Mouse (Mus musculus) layer of hippocampus, adult 9-11 months (tissue): ENCODE results near the gene Zfp354a.
"Not testable (repeated sequence)": the region's sequence is repeated elsewhere in the genome, so short reads cannot be mapped to it uniquely, and the experiment has no call there.

Experiments used
- DNase-seq: peaks from one replicate; pipeline ENCODE4 v3.0.0; 2022

The Zfp354a gene

DNA sequence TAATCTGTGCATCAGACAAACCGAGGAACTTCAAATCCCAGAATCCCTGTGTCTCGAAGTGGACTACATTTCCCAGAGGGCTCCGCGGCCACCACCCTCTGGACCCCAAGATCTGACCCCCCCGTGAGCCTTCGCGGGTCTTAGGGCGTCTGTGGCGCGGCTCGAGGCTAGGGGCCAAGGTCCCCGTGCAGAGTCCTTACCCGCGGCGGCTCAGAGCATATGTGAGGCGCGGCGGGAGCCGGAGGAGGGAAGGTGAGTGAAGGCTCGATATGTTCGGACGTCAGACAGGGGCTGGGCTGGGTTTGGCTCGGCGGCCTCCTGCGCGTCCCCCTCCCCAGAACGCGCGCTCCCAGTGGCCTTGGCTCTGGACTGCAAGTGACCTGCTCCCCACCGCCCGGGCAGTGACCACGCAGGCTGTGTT is at the start of gene Zfp354a:
Gene Zfp354a, plus strand, starts transcription at position 107 of the 421 bp plus-strand sequence.
- DNase-seq = peak; percentile 70

DNA sequence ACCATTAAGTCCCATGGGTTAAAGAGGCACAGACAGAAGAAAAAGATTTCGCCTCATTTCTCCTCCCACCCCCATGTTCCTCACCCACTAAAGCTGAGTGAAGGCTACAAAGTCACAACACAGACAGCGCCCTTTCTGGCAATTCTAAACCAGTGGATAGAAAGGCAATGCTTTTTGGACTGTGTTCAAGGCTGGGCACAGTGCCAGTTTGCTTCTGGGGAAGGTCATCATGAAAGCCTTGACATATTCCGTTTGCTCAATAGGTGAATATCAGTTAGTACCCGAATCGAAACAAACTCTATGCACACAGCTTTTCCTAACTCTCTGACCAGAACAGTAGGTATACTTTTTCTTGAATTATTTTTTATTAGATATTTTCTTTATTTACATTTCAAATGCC is 47.2 kb upstream of the Zfp354a start:
- no peak for DNase-seq

DNA sequence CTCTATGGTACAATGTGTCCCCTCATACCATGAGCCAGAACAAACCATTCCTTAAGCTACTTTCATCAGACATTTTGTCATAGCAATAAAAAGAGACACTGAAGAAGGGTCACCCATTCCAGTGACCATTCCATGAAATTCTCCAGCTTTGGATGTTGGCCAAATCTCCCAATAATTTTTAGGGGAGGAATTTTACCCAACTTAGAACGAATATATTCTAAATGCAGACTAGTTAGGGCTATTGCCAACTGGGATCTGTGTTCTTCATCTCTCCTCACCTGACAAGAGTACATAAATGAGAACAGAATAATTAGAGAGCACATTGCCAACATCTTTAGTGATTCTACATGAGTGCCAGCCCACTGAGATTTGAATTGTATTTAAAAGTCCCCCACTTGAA is 45.1 kb upstream of the Zfp354a start, which contains the start of gene Olfr54:
Gene Olfr54, plus strand, starts transcription at position 301 of the 400 bp plus-strand sequence.
- no peak for DNase-seq

DNA sequence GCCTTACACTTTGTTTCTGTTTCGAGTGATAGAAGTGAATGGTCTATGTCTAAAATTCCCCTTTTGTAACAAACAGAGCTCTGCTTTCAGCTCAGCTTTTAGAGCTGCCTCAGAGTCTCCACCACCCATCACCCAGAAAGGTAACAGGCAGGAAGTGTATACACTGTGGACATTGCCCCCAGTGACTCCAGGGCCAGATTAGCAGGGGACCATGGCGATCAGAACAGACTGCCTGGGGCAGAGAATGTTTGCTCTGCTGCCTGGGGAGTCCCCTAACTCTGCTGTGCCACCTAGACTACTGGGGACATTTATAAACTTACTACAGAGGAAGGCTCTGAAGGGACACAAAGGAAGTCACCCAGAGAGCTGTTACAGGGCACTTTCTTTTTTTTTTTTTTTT is 42.7 kb upstream of the Zfp354a start:
- DNase-seq = no peak

- not testable (repeated sequence) for DNase-seq
Observed at GRCm38 (mm10) chr11:51026811-51027210, 32.2 kb upstream of the Zfp354a start.

DNA sequence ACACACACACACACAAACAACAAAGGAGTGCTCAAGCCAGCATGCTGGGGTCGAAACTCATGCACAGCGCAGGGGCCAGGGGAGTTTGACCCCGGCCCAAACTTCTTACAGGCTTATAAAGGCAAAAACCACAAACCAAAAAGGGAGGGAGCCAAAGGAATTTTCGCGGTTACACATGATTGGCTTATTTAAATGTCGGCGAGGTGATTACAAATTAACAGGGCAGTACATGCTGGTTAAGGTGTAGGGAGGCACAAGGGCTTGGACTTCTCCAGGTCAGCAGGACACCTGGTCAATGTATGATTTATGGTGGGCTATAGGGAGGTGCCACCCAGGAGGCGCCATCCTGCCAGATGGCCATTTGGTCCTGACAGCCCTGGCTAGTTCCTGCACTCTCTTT is 29.7 kb upstream of the Zfp354a start:
- not testable (repeated sequence) for DNase-seq

DNA sequence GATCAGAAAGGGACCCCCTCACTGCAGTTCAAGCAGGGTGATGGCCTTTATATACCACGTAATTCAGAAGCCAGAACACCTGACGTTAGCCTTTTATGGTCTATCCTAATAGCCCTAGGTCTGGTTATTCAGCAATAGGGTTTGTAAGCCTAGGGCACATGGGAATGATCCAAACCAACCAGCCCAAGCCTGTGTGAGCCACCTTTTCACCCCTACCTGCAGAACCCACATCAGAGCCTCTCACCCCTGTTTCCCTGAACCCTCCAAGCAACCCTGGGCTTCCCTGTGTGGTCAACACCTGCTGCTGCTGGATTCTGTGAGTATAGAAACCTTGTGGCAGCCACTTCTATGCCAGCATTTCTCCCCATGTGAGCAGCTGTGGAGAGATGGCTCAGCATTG is 28.8 kb upstream of the Zfp354a start:
- no peak for DNase-seq

GRCm38 (mm10) chr11:51032851-51033250 is 26.2 kb upstream of the Zfp354a start:
- DNase-seq = no peak

GRCm38 (mm10) chr11:51034141-51034540 is 24.9 kb upstream of the Zfp354a start:
- DNase-seq = not testable (repeated sequence)

GRCm38 (mm10) chr11:51035951-51036350 is 23.1 kb upstream of the Zfp354a start:
- DNase-seq = no peak

DNA sequence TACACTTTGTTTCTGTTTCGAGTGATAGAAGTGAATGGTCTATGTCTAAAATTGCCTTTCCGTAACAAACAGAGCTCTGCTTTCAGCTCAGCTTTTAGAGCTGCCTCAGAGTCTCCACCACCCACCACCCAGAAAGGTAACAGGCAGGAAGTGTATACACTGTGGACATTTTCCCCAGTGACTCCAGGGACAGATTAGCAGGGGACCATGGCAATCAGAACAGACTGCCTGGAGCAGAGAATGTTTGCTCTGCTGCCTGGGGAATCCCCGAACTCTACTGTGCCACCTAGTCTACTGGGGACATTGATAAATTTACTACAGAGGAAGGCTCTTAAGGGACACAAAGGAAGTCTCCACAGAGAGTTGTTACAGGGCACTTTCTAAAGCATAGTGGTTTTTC is 14.3 kb upstream of the Zfp354a start:
- DNase-seq = not testable (repeated sequence)

DNA sequence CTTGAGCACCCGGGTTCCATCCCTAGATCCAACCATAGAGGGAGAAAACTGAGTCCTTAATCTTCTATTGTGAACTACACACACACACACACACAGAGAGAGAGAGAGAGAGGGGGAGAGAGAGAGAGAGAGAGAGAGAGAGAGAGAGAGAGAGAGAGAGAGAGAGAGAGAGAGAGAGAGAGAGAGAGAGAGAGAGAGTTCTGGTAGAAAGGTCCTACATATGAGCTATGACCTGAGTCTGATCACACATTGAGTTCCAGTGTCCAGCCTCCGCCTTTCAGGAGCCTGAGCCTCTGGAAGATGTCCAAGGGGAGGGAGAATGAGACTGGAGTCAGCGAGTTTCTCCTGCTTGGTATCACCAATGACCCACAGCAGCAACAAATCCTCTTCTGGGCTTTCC is 11.2 kb upstream of the Zfp354a start, which contains the start of gene Olfr1375:
Gene Olfr1375, plus strand, starts transcription at position 301 of the 400 bp plus-strand sequence.
- not testable (repeated sequence) for DNase-seq

DNA sequence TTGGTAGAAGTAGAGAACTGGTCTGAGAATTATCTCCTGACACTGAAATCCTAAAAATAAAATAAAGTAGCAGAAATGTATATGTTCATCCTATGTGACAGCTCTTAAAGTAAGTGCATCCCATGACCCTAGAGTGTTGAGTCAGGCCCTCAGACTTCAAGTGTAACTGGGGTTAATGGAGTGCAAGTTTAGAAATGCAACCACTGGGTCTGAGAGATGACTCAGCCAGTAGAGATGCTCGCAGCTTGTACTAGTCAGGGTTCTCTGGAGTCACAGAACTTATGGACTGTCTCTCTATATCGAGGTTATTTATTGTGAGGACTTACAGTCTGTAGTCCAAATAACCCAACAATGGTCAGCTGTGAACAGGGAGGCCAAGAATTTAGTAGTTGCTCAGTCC is 7.4 kb upstream of the Zfp354a start:
- DNase-seq = no peak

GRCm38 (mm10) chr11:51053230-51053629 is 5.8 kb upstream of the Zfp354a start:
- DNase-seq = no peak

- DNase-seq = no peak
Observed at GRCm38 (mm10) chr11:51059640-51060039, 583 bp downstream of the Zfp354a start.

DNA sequence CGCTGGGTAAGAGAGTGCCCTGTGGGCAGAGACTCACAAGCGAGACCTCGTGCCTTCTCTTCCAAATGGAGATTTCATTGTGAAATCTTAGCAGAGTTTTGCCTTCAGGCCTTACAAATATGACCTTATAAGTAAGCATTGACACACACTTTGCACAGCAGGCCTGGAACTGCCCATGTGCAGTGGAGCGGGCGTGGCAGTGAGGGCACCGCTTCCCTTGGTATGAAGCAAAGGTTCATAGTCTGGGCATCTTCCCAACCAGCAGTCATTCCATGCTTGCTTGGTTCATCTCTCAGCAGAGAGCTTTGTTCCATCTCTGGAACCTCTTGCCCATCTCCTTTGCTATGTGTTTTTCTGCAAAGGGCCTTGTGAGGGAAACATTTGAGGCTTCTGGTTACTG is 1.9 kb downstream of the Zfp354a start:
- DNase-seq = no peak

DNA sequence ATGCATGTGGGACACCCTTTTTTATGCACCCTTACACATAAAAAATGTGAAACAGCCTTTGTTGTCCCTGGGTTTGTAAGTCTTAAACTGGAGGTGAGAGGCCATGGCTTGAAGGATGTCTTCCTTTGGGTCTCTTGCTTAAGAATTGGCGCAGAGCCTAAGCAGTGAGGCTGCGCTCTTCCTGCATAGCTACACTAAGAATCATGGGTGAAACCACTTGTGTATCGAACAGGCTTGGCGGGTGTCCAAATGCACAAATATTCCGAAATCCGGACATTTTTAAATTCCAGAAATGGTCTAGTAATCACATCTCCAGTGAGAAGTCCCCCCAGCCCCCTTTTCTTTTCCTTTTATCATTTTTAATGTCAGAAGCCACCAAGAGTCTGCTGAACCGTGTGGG is 4.2 kb downstream of the Zfp354a start:
- no peak for DNase-seq

- no peak for DNase-seq
Observed at GRCm38 (mm10) chr11:51063841-51064240, 4.8 kb downstream of the Zfp354a start.

- no peak for DNase-seq
Observed at GRCm38 (mm10) chr11:51084527-51084926, 25.5 kb downstream of the Zfp354a start.

GRCm38 (mm10) chr11:51085269-51085668 is 26.2 kb downstream of the Zfp354a start:
- peak; percentile 15 for DNase-seq

DNA sequence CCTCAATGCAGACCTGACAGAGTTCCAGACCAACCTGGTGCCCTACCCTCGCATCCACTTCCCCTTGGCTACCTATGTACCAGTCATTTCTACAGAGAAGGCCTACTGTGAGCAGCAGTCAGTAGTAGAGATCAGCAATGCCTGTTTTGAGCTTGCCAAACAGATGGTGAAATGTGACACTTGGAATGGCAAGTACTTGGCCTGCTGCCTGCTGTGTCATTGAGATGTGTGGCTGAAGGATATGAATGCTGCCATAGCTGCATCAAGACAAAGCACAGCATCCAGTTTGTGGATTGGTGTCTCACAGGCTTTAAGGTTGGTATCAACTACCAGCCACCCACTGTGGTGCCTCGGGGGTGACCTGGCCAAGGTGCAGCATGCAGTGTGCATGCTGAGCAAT is 48.2 kb downstream of the Zfp354a start:
- DNase-seq = peak; percentile 20

DNA sequence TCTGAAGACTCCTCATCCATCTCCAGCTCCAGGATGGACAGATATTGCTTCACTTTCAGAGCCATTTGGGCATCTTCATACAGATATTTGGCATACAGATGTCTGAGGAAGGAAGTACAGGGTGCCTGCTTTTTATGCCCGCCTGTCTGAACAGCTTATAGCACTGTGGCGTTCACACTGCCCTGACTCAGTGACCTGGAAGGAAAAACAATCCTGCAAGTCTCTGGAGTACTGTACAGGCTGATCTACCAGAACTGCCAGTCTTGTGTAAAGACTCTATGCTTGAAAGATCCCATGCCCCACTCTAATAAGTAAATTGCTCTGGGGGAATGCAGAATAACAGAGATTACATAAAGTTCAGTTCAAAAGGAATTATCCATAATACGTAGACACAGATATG is 51.6 kb downstream of the Zfp354a start:
- no peak for DNase-seq
